Mouse (Mus musculus) kidney, embryonic 14.5 days (tissue): ENCODE data around the gene Ccdc78. TPM values are rescaled to one million over a fixed set of nuclear protein-coding genes. Genes with fewer than 3 reads are reported as not detected.
"Not testable (repeated sequence)": the region's sequence is repeated elsewhere in the genome, so short reads cannot be mapped to it uniquely, and the experiment has no call there.

Experiments used
- ATAC-seq: fragments of 200-750 bp; cut with Nextera tagmentation; 2 replicates; pipeline ENCODE4 v1.8.0; 2017; ENCODE audit warnings: moderate number of reproducible peaks, mild to moderate bottlenecking, moderate TSS enrichment, moderate library complexity; ENCODE audit not compliant: low FRiP score, low TSS enrichment
- H3K27ac ChIP-seq: fragments of 300-500 bp; sonication (generic); 2 replicates; pipeline ENCODE4 v1.5.1; 2014; ENCODE audit warnings: low read depth, mild to moderate bottlenecking, low read length, moderate library complexity, mixed read lengths
- H3K27me3 ChIP-seq: fragments of 300-500 bp; sonication (generic); 2 replicates; pipeline ENCODE4 v1.6.1; 2014; ENCODE audit warnings: mild to moderate bottlenecking, low read length; ENCODE audit not compliant: control insufficient read depth, insufficient read depth
- H3K36me3 ChIP-seq: fragments of 300-500 bp; sonication (generic); 2 replicates; pipeline ENCODE4 v1.6.1; 2014; ENCODE audit warnings: low read length, mixed read lengths; ENCODE audit not compliant: control insufficient read depth, insufficient read depth
- H3K4me1 ChIP-seq: fragments of 300-500 bp; sonication (generic); 2 replicates; pipeline ENCODE4 v1.6.1; 2014; ENCODE audit warnings: low read length, mixed read lengths; ENCODE audit not compliant: control insufficient read depth, insufficient read depth
- H3K4me2 ChIP-seq: fragments of 300-500 bp; sonication (generic); replicated peaks from 2 replicates; pipeline ENCODE4 v1.6.1; 2014; ENCODE audit warnings: low read depth, mild to moderate bottlenecking, low read length
- H3K4me3 ChIP-seq: fragments of 300-500 bp; sonication (generic); 2 replicates; pipeline ENCODE4 v1.5.1; 2014; ENCODE audit warnings: mild to moderate bottlenecking, low read length
- H3K9ac ChIP-seq: fragments of 300-500 bp; sonication (generic); 2 replicates; pipeline ENCODE4 v1.6.1; 2014; ENCODE audit warnings: low read depth, mild to moderate bottlenecking, low read length, moderate library complexity
- H3K9me3 ChIP-seq: fragments of 300-500 bp; sonication (generic); 2 replicates; pipeline ENCODE4 v1.6.1; 2016; ENCODE audit warnings: low read length; ENCODE audit not compliant: control insufficient read depth
- WGBS: fragments of 180-500 bp; shearing (Covaris S2); extraction: QIAGEN DNeasy Blood & Tissue Kit; methylation state at CpG from one replicate; pipeline ENCODE4 v1.1.7; 2014; 5-methylcytosine and 5-hydroxymethylcytosine counted together
- polyA plus RNA-seq: library from polyadenylated mRNA; unstranded; fragments of >200 nt; fragmentation: Nextera tagmentation; extraction: Ambion mirVana; gene quantifications from 2 replicates; pipeline ENCODE4 v1.2.1, GENCODE M21; 2014

Gene Ccdc78
- polyA plus RNA-seq: 0.32 and 0.41 TPM in 2 replicates

DNA sequence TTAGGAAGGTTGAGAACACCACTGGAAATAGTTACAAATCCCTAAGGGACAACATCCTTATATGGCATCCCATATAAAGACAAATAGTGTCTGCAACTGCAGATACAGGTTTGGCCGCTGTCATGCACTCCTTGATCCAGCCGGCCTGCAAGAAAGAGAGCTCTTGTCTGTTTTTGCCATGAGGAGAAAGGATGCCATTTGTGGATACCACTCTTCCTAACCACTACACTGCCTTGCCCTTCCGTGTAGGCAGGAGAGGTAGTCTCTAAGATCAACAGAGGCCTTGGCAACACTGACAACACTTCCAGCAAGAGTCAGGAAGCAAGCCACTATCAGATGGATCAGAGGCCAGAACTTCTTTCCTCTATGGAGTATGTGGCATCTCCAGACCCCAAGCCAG lies at the start of gene Ccdc78:
Ccdc78 (plus strand) TSS at position 301 of the 400 bp plus-strand sequence.
- Histone ChIP-seq H3K4me2 (peak within 1 kb of the TSS; percentile 57), H3K4me3 (peak within 1 kb of the TSS; percentile 58), H3K27ac (peak within 1 kb of the TSS; percentile 65; the same call in 1 of the 2 replicates), H3K27me3 (no peaks in the 10 kb centered on the region), H3K9ac (peak within 1 kb of the TSS; percentile 65; the same call in 1 of the 2 replicates), H3K4me1 (peaks cover 19% of the 10 kb centered on the region), H3K9me3 (no peaks in the 10 kb centered on the region), H3K36me3 (peaks cover 45% of the 10 kb centered on the region)
- no peak for ATAC-seq
- WGBS: 90% methylated on average over 3 of the region's 3 CpGs

GRCm38 (mm10) chr17:25738861-25739260 lies 47.5 kb upstream of the Ccdc78 start:
- H3K4me3 ChIP-seq: no peak overlapping the region
- H3K9ac ChIP-seq: no peak overlapping the region
- no peaks in the 10 kb centered on the region for H3K27me3 ChIP-seq
- H3K36me3 ChIP-seq: no peaks in the 10 kb centered on the region
- H3K9me3 ChIP-seq: no peaks in the 10 kb centered on the region
- WGBS: 80% methylated on average over 7 of the region's 7 CpGs
- H3K4me1 ChIP-seq: no peaks in the 10 kb centered on the region
- H3K27ac ChIP-seq: no peak overlapping the region
- no peak for ATAC-seq
- H3K4me2 ChIP-seq: no peak overlapping the region

DNA sequence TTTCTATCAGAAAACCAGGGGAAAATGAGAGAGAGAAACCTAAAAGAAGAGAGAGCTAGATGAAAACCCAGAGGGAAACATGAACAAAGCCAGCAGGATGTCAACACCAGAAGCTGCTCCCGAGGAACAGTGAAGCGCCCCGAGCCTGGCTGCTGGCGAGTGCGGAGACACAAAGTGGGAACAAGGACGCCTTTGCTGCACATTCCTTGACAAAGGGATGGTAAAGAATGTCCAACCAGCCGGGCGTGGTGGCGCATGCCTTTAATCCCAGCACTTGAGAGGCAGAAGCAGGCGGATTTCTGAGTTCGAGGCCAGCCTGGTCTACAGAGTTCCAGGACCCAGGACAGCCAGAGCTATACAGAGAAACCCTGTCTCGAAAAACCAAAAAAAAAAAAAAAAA lies 44.9 kb upstream of the Ccdc78 start:
- not testable (repeated sequence) for H3K9ac ChIP-seq, H3K4me2 ChIP-seq, ATAC-seq, H3K27me3 ChIP-seq, H3K36me3 ChIP-seq, H3K4me3 ChIP-seq, H3K27ac ChIP-seq, H3K9me3 ChIP-seq, H3K4me1 ChIP-seq
- WGBS: 82% methylated on average over 12 of the region's 12 CpGs

GRCm38 (mm10) chr17:25743831-25744230 lies 42.5 kb upstream of the Ccdc78 start:
- H3K9ac ChIP-seq: no peak overlapping the region
- H3K9me3 ChIP-seq: no peaks in the 10 kb centered on the region
- no peaks in the 10 kb centered on the region for H3K4me1 ChIP-seq
- H3K36me3 ChIP-seq: no peaks in the 10 kb centered on the region
- 92% methylated on average over 9 of the region's 9 CpGs for WGBS
- no peak overlapping the region for H3K27ac ChIP-seq
- no peak overlapping the region for H3K4me3 ChIP-seq
- H3K27me3 ChIP-seq: no peaks in the 10 kb centered on the region
- no peak overlapping the region for H3K4me2 ChIP-seq
- ATAC-seq: no peak

- H3K4me3 ChIP-seq: no peak overlapping the region
- no peaks in the 10 kb centered on the region for H3K27me3 ChIP-seq
- H3K9me3 ChIP-seq: no peaks in the 10 kb centered on the region
- H3K4me1 ChIP-seq: no peaks in the 10 kb centered on the region
- H3K36me3 ChIP-seq: no peaks in the 10 kb centered on the region
- no peak for ATAC-seq
- no peak overlapping the region for H3K9ac ChIP-seq
- no peak overlapping the region for H3K4me2 ChIP-seq
- WGBS: 83% methylated on average over 10 of the region's 10 CpGs
- H3K27ac ChIP-seq: no peak overlapping the region
These were observed 42.1 kb upstream of the Ccdc78 start for GRCm38 (mm10) chr17:25744311-25744710.

GRCm38 (mm10) chr17:25748238-25748637 lies 38.1 kb upstream of the Ccdc78 start:
- WGBS: 84% methylated on average over 4 of the region's 4 CpGs
- no peak overlapping the region for H3K4me2 ChIP-seq
- no peak for ATAC-seq
- H3K27ac ChIP-seq: no peak overlapping the region
- H3K9me3 ChIP-seq: no peaks in the 10 kb centered on the region
- no peaks in the 10 kb centered on the region for H3K36me3 ChIP-seq
- H3K27me3 ChIP-seq: no peaks in the 10 kb centered on the region
- H3K4me3 ChIP-seq: no peak overlapping the region
- H3K4me1 ChIP-seq: no peaks in the 10 kb centered on the region
- no peak overlapping the region for H3K9ac ChIP-seq

- Histone ChIP-seq H3K27ac (no peak overlapping the region), H3K4me1 (no peaks in the 10 kb centered on the region), H3K27me3 (no peaks in the 10 kb centered on the region), H3K36me3 (no peaks in the 10 kb centered on the region), H3K4me2 (no peak overlapping the region), H3K9ac (no peak overlapping the region), H3K4me3 (no peak overlapping the region), H3K9me3 (no peaks in the 10 kb centered on the region)
- 88% methylated on average over 6 of the region's 6 CpGs for WGBS
- no peak for ATAC-seq
These were observed 37.1 kb upstream of the Ccdc78 start for GRCm38 (mm10) chr17:25749314-25749713.

- H3K9me3 ChIP-seq: no peaks in the 10 kb centered on the region
- no peak overlapping the region for H3K4me2 ChIP-seq
- H3K4me3 ChIP-seq: no peak overlapping the region
- no peak overlapping the region for H3K9ac ChIP-seq
- H3K4me1 ChIP-seq: no peaks in the 10 kb centered on the region; the same call in 1 of the 2 replicates
- H3K36me3 ChIP-seq: no peaks in the 10 kb centered on the region
- WGBS: 34% methylated on average over 5 of the region's 5 CpGs
- no peak overlapping the region for H3K27ac ChIP-seq
- H3K27me3 ChIP-seq: no peaks in the 10 kb centered on the region
- no peak for ATAC-seq
These were observed 34.9 kb upstream of the Ccdc78 start for GRCm38 (mm10) chr17:25751446-25751845.

DNA sequence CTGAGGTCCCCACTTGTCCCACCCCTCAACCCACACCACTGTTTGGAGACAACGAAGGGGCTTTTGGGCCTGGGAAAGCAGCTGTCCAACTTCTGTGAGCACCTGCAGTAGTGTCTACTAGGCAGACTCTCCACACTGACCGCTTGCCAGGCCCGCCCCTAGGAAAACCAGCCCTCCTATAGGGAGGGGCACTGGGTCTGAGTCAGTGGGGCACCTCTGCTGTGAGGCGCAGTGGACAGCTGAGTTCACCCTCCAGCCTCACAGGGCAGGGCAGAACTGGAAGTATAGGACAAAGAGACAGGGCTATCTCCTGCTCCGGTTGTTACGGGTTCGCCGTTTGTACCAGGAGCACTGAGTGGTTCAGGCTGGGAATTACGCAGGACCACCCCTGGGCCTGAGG lies 32.1 kb upstream of the Ccdc78 start, which contains the start of gene Msln:
Msln (minus strand) TSS at position 138 of the 400 bp plus-strand sequence.
- no peak within 1 kb of the TSS for H3K4me3 ChIP-seq
- H3K9me3 ChIP-seq: no peaks in the 10 kb centered on the region
- H3K4me1 ChIP-seq: no peaks in the 10 kb centered on the region; the same call in 1 of the 2 replicates
- H3K27ac ChIP-seq: no peak within 1 kb of the TSS
- H3K4me2 ChIP-seq: no peak within 1 kb of the TSS
- no peaks in the 10 kb centered on the region for H3K27me3 ChIP-seq
- ATAC-seq: no peak
- H3K36me3 ChIP-seq: no peaks in the 10 kb centered on the region
- 86% methylated on average over 9 of the region's 9 CpGs for WGBS
- H3K9ac ChIP-seq: no peak within 1 kb of the TSS
